Mouse (Mus musculus): Measurements from ENCODE around the gene Gm20873. TPM values are rescaled to one million over a fixed set of nuclear protein-coding genes. Genes with fewer than 3 reads are reported as not detected.
"Not testable (repeated sequence)": the region's sequence is repeated elsewhere in the genome, so short reads cannot be mapped to it uniquely, and the experiment has no call there.

Gene Gm20873
- polyA plus RNA-seq (2012; ENCODE audit: insufficient read depth, insufficient read length, low replicate concordance, missing spikeins), result not detected in 2 replicates

GRCm38 (mm10) chrY:6266798-6267197, at the start of gene Gm20873:
Gm20873 (plus strand) TSS chrY:6267098.
- not testable (repeated sequence) for H3K4me1 ChIP-seq (ENCODE audit: control insufficient read depth, insufficient read depth, low read length); H3K4me3 ChIP-seq (ENCODE audit: insufficient read depth, low read depth, low read length); H3K27ac ChIP-seq (ENCODE audit: insufficient read depth, low read depth, low read length)

GRCm38 (mm10) chrY:6237895-6238294, 29.0 kb upstream of the Gm20873 start, which contains the start of gene Gm21746:
Gm21746 (minus strand) TSS chrY:6237995.
- not testable (repeated sequence) for H3K4me1 ChIP-seq (ENCODE audit: control insufficient read depth, insufficient read depth, low read length); H3K4me3 ChIP-seq (ENCODE audit: insufficient read depth, low read depth, low read length); H3K27ac ChIP-seq (ENCODE audit: insufficient read depth, low read depth, low read length)
- 66% methylated on average over 2 of the region's 3 CpGs for WGBS

Other genes with a start within 250 kb of the Gm20873 start
- gene Gm21746, start 29.1 kb upstream of the Gm20873 start, polyA plus RNA-seq (2012; ENCODE audit: insufficient read depth, insufficient read length, low replicate concordance, missing spikeins), result not detected in 2 replicates